In the genomic region with DNA sequence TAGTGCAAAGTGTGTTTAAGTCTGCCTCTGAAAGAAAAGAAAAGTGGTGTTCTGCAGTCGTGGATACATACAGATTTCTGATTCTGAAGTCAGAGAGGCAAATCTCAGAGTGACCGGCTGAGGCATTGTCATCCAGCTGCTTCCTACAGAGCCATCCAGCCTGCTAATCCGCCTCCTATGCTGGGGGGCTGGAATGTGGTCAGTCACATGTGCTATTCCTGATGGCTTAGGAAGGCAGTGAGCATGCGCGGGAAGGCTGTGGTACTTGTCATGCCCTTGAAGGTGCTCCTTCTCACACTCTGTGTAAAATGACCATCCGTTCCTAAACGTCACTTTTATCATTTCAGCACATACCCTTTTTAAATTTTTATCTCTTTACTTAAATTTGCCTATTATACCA, we compare ENCODE assay signal across 24 mouse cellular contexts.
DNase-seq lines count a peak whose midpoint lies in the region; ATAC-seq and TF ChIP-seq lines count a peak whose summit lies in the region.
"Had no signal": no experiment of that assay in that cellular context is flagged by ENCODE, and none has a peak within 500 bp of the region (broad histone marks: within the 10 kb centered on the region; RNA-seq: fewer than 3 reads in every experiment).

No protein-coding gene starts in this region.

- no peak for ATAC-seq in heart, embryonic 12.5 days (ENCODE audit: insufficient number of reproducible peaks, low FRiP score)
- 0 out of 2 replicates have a peak, but pooled peaks have one; percentile 39 for ATAC-seq in heart, embryonic 14.5 days (ENCODE audit: insufficient number of reproducible peaks, insufficient read depth, low FRiP score, low read depth)
- no peak for ATAC-seq in activated CD4-positive, CD25-positive, alpha-beta regulatory T cell, adult 4 months
- ATAC-seq: forebrain, embryonic 14.5 days; forebrain, embryonic 16.5 days had no signal

- no peaks in the 10 kb centered on the region for H3K79me2 ChIP-seq in heart, adult 2 months (replicated peaks; ENCODE audit: control insufficient read depth, insufficient read depth, low read length)

- intact Hi-C loops in heart, adult 2 months (cut with DNase I), result loop anchor here (5.0 kb wide), 1 partner anchor 39 kb away; no protein-coding TSS in a partner anchor
- intact Hi-C loops in heart, postnatal 36 days (cut with DNase I), result no loop called here

- no peaks in the 10 kb centered on the region for H3K27me3 ChIP-seq in heart, embryonic 12.5 days (replicated peaks)
- H3K27me3 ChIP-seq in heart, adult 2 months (ENCODE audit: control insufficient read depth, insufficient read depth, low read length), result no peaks in the 10 kb centered on the region
- no peaks in the 10 kb centered on the region for H3K27me3 ChIP-seq in heart, embryonic 14.5 days (ENCODE audit: control insufficient read depth, insufficient read depth, low read length)
- H3K27me3 ChIP-seq: embryonic facial prominence, embryonic 13.5 days; embryonic facial prominence, embryonic 15.5 days; forebrain, embryonic 12.5 days had no signal

- no peak overlapping the region for H3K9ac ChIP-seq in heart, embryonic 12.5 days
- no peak overlapping the region for H3K9ac ChIP-seq in heart, adult 2 months (ENCODE audit: low read depth, low read length)
- H3K9ac ChIP-seq in heart, embryonic 14.5 days (ENCODE audit: low read length), result no peak overlapping the region
- H3K9ac ChIP-seq: embryonic facial prominence, embryonic 13.5 days; embryonic facial prominence, embryonic 15.5 days; forebrain, embryonic 12.5 days had no signal

- H3K4me2 ChIP-seq in heart, embryonic 12.5 days, result no peak overlapping the region
- no peak overlapping the region for H3K4me2 ChIP-seq in heart, embryonic 14.5 days (ENCODE audit: low read length)
- H3K4me2 ChIP-seq: embryonic facial prominence, embryonic 13.5 days; embryonic facial prominence, embryonic 15.5 days; forebrain, embryonic 12.5 days had no signal

- H3K27ac ChIP-seq in heart, embryonic 12.5 days (ENCODE audit: poor library complexity, severe bottlenecking), result peak overlapping the region; percentile 33; the same call in 1 of the 2 replicates
- no peak overlapping the region for H3K27ac ChIP-seq in heart, adult 2 months
- H3K27ac ChIP-seq in heart, embryonic 14.5 days (replicated peaks in 1 of 2; ENCODE audit: control insufficient read depth in 1 of 2, insufficient read depth in 1 of 2, low read depth in 2 of 2, low read length in 2 of 2), result no peak overlapping the region
- H3K27ac ChIP-seq: embryonic facial prominence, embryonic 13.5 days; embryonic facial prominence, embryonic 15.5 days; forebrain, embryonic 10.5 days; forebrain, embryonic 12.5 days had no signal

- WGBS in heart, embryonic 12.5 days, result 59% methylated on average over 7 of the region's 7 CpGs
- WGBS in heart, adult 2 months, result 76% methylated on average over 7 of the region's 7 CpGs
- 50% methylated on average over 7 of the region's 7 CpGs for WGBS in heart, embryonic 14.5 days

- no peak for TF ChIP-seq CTCF in heart, adult 2 months (IDR thresholded peaks at IDR 0.05)

- H3K36me3 ChIP-seq in heart, embryonic 12.5 days, result peaks cover 56% of the 10 kb centered on the region
- peaks cover 10% of the 10 kb centered on the region for H3K36me3 ChIP-seq in heart, adult 2 months (ENCODE audit: control insufficient read depth, insufficient read depth, low read length)
- peaks cover 85% of the 10 kb centered on the region for H3K36me3 ChIP-seq in heart, embryonic 14.5 days (ENCODE audit: control insufficient read depth, insufficient read depth, low read length)

- H3K9me3 ChIP-seq in heart, embryonic 12.5 days (replicated peaks), result no peaks in the 10 kb centered on the region
- no peaks in the 10 kb centered on the region for H3K9me3 ChIP-seq in heart, embryonic 14.5 days (ENCODE audit: control insufficient read depth, low read length)
- H3K9me3 ChIP-seq: embryonic facial prominence, embryonic 13.5 days; embryonic facial prominence, embryonic 15.5 days; forebrain, embryonic 10.5 days; forebrain, embryonic 12.5 days had no signal

- no peak for DNase-seq in heart, adult 2 months
- DNase-seq in heart, postnatal 36 days, result no peak
- peak; percentile 16 for DNase-seq in retina, embryonic 14.5 days (ENCODE audit: low spot score)
- no peak for DNase-seq in retina, postnatal 1 day
- DNase-seq: adrenal gland, adult 2 months; adrenal gland, postnatal 10 days; adrenal gland, postnatal 25 days; cerebellum, adult 11 months; cerebellum, adult 18-20 months; cerebellum, adult 8-10 months; cerebellum, adult 9-11 months; cerebellum, postnatal 14 days; cerebellum, postnatal 36 days; embryo, embryonic 11 days had no signal

- no peak for TF ChIP-seq EP300 in heart, adult 2 months (IDR thresholded peaks at IDR 0.05; ENCODE audit: insufficient read depth, low read depth, low read length)

- no peak for TF ChIP-seq POLR2A in heart, adult 2 months (IDR thresholded peaks at IDR 0.05; ENCODE audit: insufficient read depth, low read depth, low read length)

- peaks cover 4% of the 10 kb centered on the region; the same call in 1 of the 2 replicates for H3K4me1 ChIP-seq in heart, embryonic 12.5 days (replicated peaks)
- H3K4me1 ChIP-seq in heart, adult 2 months (ENCODE audit: control insufficient read depth, insufficient read depth, low read length), result no peaks in the 10 kb centered on the region
- no peaks in the 10 kb centered on the region for H3K4me1 ChIP-seq in heart, embryonic 14.5 days (ENCODE audit: control insufficient read depth in 2 of 2, insufficient read depth in 2 of 2, low read length in 2 of 2)
- H3K4me1 ChIP-seq: embryonic facial prominence, embryonic 13.5 days; embryonic facial prominence, embryonic 15.5 days; forebrain, embryonic 10.5 days; forebrain, embryonic 12.5 days had no signal

- no peak overlapping the region for H3K4me3 ChIP-seq in heart, embryonic 12.5 days
- no peak overlapping the region for H3K4me3 ChIP-seq in heart, adult 2 months
- no peak overlapping the region for H3K4me3 ChIP-seq in heart, embryonic 14.5 days (ENCODE audit: control insufficient read depth in 1 of 2, insufficient read depth in 1 of 2, low read depth in 1 of 2, low read length in 2 of 2)
- H3K4me3 ChIP-seq: embryonic facial prominence, embryonic 13.5 days; embryonic facial prominence, embryonic 15.5 days; erythroblast, embryonic 14.5 days; forebrain, embryonic 10.5 days; forebrain, embryonic 12.5 days had no signal
